Mouse (Mus musculus) urinary bladder, postnatal 25 days (tissue): ENCODE results near the gene Otx2.

ENCODE experiments used
- DNase-seq: peaks from one replicate; pipeline ENCODE4 v3.0.0; 2022; ENCODE audit warnings: low spot score

Otx2 gene

GRCm38 (mm10) chr14:48673541-48673940, at the start of gene Otx2:
TSS of gene Otx2 (minus strand) at chr14:48673819.
- no peak for DNase-seq

- no peak for DNase-seq
Observed at GRCm38 (mm10) chr14:48722763-48723162, 49.1 kb upstream of the Otx2 start.

DNA sequence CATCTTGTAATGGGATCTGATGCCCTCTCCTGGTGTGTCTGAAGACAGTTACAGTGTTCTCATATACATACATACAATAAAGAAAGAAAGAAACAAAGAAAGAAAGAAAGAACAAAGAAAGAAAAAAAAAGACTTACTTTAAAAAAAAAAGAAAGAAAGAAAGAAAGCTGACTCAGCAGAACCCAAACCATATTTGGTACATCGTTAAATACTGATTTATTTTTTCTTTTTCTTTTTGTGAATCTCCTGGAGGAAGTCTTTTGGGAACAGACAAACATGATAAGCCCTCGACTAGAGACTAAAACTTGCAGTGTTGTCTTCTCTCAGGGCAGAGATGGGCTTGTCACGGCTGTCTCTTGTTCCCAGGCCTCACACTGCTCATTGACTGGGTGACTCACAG, 45.7 kb upstream of the Otx2 start:
- no peak for DNase-seq

DNA sequence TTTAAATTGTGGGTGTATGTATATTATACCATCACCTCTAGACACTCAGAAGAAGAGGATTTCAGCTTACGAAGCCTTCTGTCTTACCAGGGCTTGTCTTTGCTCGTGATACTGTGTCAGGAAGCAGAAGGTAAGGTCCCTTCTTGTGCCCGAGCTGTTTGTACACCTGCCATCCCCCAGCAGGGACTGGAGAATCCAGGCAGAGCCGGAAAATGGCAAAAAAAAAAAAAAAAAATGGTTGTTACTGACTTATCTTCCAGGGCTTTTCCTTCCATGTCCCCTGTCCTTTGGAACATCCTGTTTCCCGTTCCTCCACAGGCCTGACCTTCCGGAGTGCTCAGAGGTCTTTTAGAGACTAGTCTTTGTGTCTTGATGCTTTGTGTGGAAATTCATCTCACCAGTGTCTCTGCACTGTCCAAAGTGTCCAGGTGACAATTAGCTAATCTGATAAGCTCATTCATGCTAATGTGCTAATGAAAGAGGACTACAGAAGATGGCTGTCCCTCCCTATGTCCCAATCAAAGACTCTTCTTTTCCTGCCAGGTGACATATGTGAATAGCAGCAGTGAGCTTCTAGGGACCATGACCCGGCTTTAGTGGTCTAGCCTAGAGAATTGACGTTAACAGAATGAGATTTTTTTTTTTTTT, 44.1 kb upstream of the Otx2 start:
- no peak for DNase-seq

GRCm38 (mm10) chr14:48716456-48716855, 42.8 kb upstream of the Otx2 start:
- no peak for DNase-seq

GRCm38 (mm10) chr14:48710871-48711370, 37.3 kb upstream of the Otx2 start:
- no peak for DNase-seq

DNA sequence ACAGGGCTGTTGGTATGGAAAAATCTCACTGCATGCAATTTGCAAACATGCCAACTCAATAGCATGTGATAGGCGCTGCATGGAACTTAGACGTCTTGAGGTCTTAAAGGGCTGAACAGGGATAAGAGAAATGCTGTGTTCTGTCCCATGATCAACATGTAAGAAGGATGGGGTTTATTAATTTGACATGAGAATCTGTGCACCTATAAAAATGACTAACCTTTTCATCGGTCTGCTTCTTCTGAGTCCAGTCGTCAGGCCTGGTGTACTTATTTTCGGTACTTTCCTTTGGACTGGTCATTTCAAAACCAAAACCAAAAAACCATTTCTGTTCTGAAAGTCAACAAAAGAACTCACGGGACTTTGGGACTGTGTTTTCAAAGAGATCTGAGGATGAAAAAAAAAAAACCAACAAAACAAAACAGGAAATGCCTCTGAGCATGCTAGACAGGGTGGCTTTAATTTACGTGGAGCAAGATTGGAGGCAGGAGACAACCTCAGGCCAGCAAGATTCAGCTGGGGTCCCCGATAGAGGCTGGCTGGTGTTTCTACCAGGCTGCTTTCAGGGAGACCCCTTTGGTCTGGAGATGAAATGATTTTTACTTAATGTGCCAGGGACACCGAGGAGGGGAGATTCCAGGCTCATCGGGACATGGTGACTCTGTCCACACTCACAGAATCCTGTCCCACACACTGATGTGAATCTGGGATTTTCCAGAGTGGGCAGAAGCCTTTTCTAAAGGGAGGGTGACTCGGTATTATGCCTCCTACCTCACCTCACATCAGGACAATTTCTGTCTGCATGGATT, 36.6 kb upstream of the Otx2 start:
- no peak for DNase-seq

DNA sequence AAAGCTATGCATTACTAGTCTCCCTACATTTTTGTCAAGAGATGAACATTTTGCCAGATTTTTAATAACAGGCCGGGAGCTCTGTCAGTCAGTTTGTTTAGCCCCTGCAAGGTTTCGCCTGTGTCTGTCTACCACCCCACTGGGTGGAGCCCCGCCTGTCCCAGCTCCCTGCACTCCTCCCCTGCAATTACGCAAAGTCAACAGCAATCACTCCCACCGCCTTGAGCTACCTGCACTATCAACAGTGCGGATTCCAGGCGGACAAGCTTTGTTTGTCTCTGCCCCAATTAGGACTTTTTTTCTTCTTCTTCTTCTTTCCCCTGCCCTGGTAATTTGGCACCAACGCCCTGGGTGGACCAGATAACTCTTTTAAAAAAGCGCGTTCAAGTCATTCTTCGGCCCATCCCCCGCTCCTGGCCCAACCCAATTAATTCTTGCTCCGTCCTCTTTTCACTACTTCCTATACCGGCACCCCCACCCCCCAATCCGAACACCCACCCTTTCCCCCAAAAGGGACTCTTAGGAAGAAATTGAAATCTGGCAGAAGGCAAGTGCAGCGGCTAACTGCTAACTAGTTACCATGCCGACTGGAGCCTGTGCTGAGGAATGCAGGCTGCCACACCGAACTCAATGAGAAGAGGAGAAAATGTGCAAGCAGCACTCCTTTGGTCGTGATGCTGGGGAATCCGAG, 35.9 kb upstream of the Otx2 start:
- DNase-seq = no peak

- no peak for DNase-seq
Observed at GRCm38 (mm10) chr14:48707844-48708383, 34.3 kb upstream of the Otx2 start.

DNA sequence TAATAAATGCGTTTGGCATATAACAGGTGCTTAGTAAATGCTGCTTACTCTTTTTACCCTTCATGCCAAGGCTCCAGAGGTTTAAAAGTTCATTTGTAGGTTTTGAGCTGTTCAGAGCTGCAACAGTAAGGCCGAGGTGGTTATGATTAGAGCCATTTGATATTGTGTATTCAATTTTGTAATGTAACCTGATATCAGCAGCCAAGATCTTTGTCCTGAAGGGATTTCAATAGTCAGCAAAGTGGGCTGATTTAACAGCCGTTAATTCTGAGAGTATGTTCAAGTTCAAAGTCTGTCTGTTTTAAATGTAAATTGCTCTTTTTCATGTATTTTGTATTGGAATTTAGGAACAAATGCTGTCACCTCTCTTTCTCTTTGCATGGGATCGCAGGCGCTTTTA, 33.8 kb upstream of the Otx2 start:
- no peak for DNase-seq

DNA sequence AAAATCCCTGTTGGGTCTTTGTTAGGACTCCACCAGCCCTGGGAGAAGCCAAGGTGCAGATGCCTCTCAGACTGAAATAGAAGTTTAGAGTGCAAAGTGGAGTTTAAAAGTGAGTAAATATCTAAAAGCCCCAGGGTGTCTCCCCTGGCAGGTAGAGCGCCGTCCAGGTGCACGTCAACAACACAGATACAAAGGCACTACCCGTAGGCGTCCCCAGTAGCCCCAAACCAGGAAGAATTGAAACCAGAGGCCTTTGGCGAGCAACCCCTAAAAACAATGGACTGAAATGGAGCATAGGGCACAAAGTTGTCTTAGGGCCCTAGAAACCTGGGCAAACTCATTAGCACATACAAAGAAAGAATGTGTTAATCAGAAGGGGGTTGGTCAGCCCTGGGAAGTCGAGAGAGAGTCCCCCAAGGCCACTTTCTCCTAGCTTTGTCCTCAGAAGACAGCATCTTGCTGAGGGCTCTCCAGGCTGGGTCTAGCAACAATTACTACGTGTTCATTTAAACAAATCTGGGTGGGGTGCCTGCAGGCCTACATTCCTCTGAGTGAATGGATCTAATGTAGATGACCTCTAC, 27.3 kb upstream of the Otx2 start:
- no peak for DNase-seq

DNA sequence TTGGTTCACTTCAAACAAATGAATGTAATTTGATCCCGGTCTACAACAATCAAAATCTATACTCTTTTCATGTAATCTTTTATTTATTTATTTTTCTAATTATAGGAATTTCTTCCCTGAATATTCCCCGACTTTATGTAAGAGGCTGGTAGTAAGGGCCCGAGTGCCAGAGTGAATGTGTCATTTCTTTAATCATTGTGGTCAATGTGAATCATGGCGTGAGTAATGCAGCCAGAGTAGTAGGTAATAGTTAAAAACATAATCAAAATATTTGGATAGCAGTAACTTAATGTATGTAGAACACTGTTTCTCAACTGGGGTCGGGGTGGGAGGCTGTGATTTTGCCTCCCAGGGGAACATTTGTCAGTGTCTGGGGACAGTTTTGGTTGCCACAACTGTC, 6.0 kb upstream of the Otx2 start:
- DNase-seq = no peak

GRCm38 (mm10) chr14:48678674-48679073, 5.1 kb upstream of the Otx2 start:
- DNase-seq = no peak

GRCm38 (mm10) chr14:48674036-48674831, 615 bp upstream of the Otx2 start:
- no peak for DNase-seq

DNA sequence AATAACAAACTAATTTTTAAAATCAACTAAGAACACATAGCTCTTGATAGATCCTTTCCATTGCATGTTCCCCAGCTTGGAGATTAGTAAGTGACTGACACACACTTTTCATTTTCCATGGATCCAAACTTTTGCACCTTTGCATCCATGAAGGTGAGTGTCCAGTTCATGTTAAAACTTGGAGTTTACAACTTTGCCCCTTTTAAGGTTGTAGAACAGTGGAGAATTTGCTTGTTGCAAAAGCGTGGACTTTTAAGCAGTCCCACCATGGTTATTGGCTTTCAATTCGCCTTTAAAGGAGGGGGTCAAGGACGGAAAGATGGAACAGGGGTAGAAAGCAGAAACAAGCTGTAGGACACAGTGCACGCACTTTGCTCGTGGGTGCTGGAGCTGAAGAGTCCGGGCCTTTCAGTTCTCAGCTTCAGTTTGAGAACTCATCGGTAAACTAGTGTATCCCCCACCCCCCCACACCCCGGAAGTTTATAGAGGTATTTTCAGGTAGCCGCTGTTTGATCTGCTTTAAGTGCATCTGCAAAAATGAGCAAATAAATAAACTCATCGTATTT, 925 bp downstream of the Otx2 start:
- DNase-seq = no peak

- no peak for DNase-seq
Observed at GRCm38 (mm10) chr14:48671480-48672240, 2.0 kb downstream of the Otx2 start.

DNA sequence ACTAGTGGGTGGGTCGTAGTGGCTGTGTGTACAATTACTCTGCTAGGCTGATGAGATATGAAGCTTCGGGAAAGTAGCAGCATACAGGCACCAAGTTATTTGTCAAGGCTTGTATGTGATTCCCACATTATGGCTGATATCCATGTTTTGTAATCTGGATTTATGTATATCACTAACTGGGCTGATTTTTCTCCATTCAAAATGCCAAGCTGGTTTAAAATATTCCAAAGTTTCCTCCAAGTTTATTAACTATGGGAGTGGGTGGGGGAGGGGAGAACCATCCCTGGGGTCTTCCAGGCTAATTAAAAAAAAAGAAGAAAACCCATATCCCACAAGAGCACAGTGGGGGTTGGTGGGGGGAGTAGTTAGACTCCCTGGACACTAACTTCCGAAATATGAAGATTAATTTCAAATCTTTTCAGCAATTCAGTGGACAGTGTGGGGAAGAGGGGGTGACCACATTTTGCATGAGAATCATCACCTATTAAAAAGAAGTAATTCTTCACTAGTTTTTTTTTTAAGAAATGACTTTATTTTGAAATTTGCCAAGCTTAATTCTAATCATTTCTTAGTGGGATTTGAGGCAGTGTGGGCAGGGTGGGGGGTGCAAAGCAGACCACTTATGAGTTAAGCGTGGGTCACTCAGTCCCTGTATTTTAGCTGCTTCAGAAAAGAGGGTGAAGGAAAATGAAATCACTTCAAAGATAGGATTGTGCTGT, 2.7 kb downstream of the Otx2 start:
- DNase-seq = no peak

DNA sequence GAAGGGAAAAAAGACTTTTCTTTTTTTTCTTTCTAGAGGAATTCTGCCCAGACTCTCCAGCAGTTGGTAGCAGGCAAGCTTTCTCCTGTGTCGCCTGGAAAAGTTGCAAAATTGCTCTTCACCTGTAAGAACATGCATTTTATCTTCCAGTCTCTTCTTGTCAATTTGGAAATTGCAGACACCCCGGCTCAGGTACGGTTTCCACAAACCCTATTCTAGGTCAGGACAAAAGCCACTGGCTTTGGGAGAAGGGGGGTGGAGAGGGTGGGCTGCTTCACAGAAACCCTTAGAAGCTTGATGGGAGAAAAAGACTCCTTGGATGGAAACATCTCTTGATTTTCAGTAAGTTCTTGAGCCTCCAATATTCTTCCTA, 3.4 kb downstream of the Otx2 start:
- DNase-seq = no peak

- DNase-seq = no peak
Observed at GRCm38 (mm10) chr14:48669541-48670257, 3.9 kb downstream of the Otx2 start.
